Mouse (Mus musculus): ENCODE results near the gene Iqcd. TPM values are rescaled to one million over a fixed set of nuclear protein-coding genes. Genes with fewer than 3 reads are reported as not detected.
A peak's percentile ranks its signal among the peaks of the same experiment; 100 is the strongest.

Gene Iqcd
- polyA plus RNA-seq (2012; rRNA removed), result 0.91 and 2.0 TPM in 2 replicates
- polyA plus RNA-seq (2014; fragmentation: Nextera tagmentation; extraction: Ambion mirVana), result 1.0 and 1.4 TPM in 2 replicates

GRCm38 (mm10) chr5:120588569-120589094 is at the start of gene Iqcd, which contains the start of gene Tpcn1:
Iqcd (plus strand) TSS chr5:120589016.
Tpcn1 (minus strand) TSS chr5:120588673.
- Histone ChIP-seq H3K4me2 (ENCODE audit: low read depth) (peak within 1 kb of the TSS; percentile 95), H3K36me3 (replicated peaks; ENCODE audit: control insufficient read depth, insufficient read depth, low read depth) (peaks cover 16% of the 10 kb centered on the region), H3K9ac (replicated peaks) (peak within 1 kb of the TSS; percentile 96), H3K4me1 (replicated peaks; ENCODE audit: control insufficient read depth in 2 of 2, insufficient read depth in 2 of 2, low read length in 1 of 2) (peaks cover 19 to 32% of the 10 kb centered on the region in 2 experiments), H3K9me3 (ENCODE audit: control insufficient read depth, low read length) (peaks cover 3% of the 10 kb centered on the region), H3K27ac (peak within 1 kb of the TSS; percentile 97), H3K4me3 (ENCODE audit: insufficient read depth in 1 of 2, low read depth in 2 of 2, low read length in 2 of 2) (peak within 1 kb of the TSS; percentile 84 to 90), H3K27me3 (ENCODE audit: control insufficient read depth, insufficient read depth, low read length) (no peaks in the 10 kb centered on the region)
- under 1% methylated on average over 35 of the region's 35 CpGs for WGBS (ENCODE audit: insufficient replicate concordance)
- peak; percentile 35 for TF ChIP-seq CTCF (IDR thresholded peaks at IDR 0.05; ENCODE audit: low read depth)
- peak; percentile 50; the same call in 1 of the 2 replicates for TF ChIP-seq EP300 (IDR thresholded peaks at IDR 0.05; ENCODE audit: low read depth)
- ATAC-seq (ENCODE audit: insufficient read depth), result peak; percentile 91
- peak; percentile 98 to 99 (median 99) for DNase-seq (ENCODE audit: low read depth in 3 of 3, low spot score in 3 of 3)

- 79% methylated on average over 11 of the region's 11 CpGs for WGBS (ENCODE audit: insufficient replicate concordance)
- H3K27me3 ChIP-seq (ENCODE audit: control insufficient read depth, insufficient read depth, low read length), result no peaks in the 10 kb centered on the region
- H3K4me3 ChIP-seq (ENCODE audit: insufficient read depth in 1 of 2, low read depth in 2 of 2, low read length in 2 of 2), result no peak overlapping the region
- H3K36me3 ChIP-seq (replicated peaks; ENCODE audit: control insufficient read depth, insufficient read depth, low read depth), result peaks cover 27% of the 10 kb centered on the region
- H3K9ac ChIP-seq (replicated peaks), result no peak overlapping the region
- TF ChIP-seq EP300 (IDR thresholded peaks at IDR 0.05; ENCODE audit: low read depth), result no peak
- no peak for TF ChIP-seq CTCF (IDR thresholded peaks at IDR 0.05; ENCODE audit: low read depth)
- no peak overlapping the region for H3K4me2 ChIP-seq (ENCODE audit: low read depth)
- H3K27ac ChIP-seq, result no peak overlapping the region
- DNase-seq (ENCODE audit: low read depth in 3 of 3, low spot score in 3 of 3), result no peak
- H3K9me3 ChIP-seq (ENCODE audit: control insufficient read depth, low read length), result no peaks in the 10 kb centered on the region
- no peaks in the 10 kb centered on the region for H3K4me1 ChIP-seq (replicated peaks; ENCODE audit: control insufficient read depth in 2 of 2, insufficient read depth in 2 of 2, low read length in 1 of 2)
- no peak for ATAC-seq (ENCODE audit: insufficient read depth)
These were observed 40.5 kb upstream of the Iqcd start for GRCm38 (mm10) chr5:120548236-120548850.

- no peak overlapping the region for H3K9ac ChIP-seq (replicated peaks)
- ATAC-seq (ENCODE audit: insufficient read depth) (no peak), DNase-seq (ENCODE audit: low read depth in 3 of 3, low spot score in 3 of 3) (no peak)
- WGBS (ENCODE audit: insufficient replicate concordance), result 76% methylated on average over 5 of the region's 5 CpGs
- H3K27me3 ChIP-seq (ENCODE audit: control insufficient read depth, insufficient read depth, low read length), result no peaks in the 10 kb centered on the region
- peaks cover 33% of the 10 kb centered on the region for H3K36me3 ChIP-seq (replicated peaks; ENCODE audit: control insufficient read depth, insufficient read depth, low read depth)
- H3K4me1 ChIP-seq (replicated peaks; ENCODE audit: control insufficient read depth in 2 of 2, insufficient read depth in 2 of 2, low read length in 1 of 2), result no peaks in the 10 kb centered on the region
- H3K9me3 ChIP-seq (ENCODE audit: control insufficient read depth, low read length), result no peaks in the 10 kb centered on the region
- no peak overlapping the region for H3K4me3 ChIP-seq (ENCODE audit: insufficient read depth in 1 of 2, low read depth in 2 of 2, low read length in 2 of 2)
- no peak overlapping the region for H3K27ac ChIP-seq
- no peak overlapping the region for H3K4me2 ChIP-seq (ENCODE audit: low read depth)
- TF ChIP-seq CTCF (IDR thresholded peaks at IDR 0.05; ENCODE audit: low read depth) (no peak), EP300 (IDR thresholded peaks at IDR 0.05; ENCODE audit: low read depth) (no peak)
These were observed 38.7 kb upstream of the Iqcd start for GRCm38 (mm10) chr5:120550137-120550536.

- TF ChIP-seq EP300 (IDR thresholded peaks at IDR 0.05; ENCODE audit: low read depth), result no peak
- no peak for TF ChIP-seq CTCF (IDR thresholded peaks at IDR 0.05; ENCODE audit: low read depth)
- H3K27me3 ChIP-seq (ENCODE audit: control insufficient read depth, insufficient read depth, low read length), result no peaks in the 10 kb centered on the region
- H3K4me1 ChIP-seq (replicated peaks; ENCODE audit: control insufficient read depth in 2 of 2, insufficient read depth in 2 of 2, low read length in 1 of 2), result no peaks in the 10 kb centered on the region
- no peak overlapping the region for H3K4me2 ChIP-seq (ENCODE audit: low read depth)
- WGBS (ENCODE audit: insufficient replicate concordance), result 92% methylated on average over 5 of the region's 5 CpGs
- H3K36me3 ChIP-seq (replicated peaks; ENCODE audit: control insufficient read depth, insufficient read depth, low read depth), result peaks cover 36% of the 10 kb centered on the region
- no peak overlapping the region for H3K4me3 ChIP-seq (ENCODE audit: insufficient read depth in 1 of 2, low read depth in 2 of 2, low read length in 2 of 2)
- no peak overlapping the region for H3K9ac ChIP-seq (replicated peaks)
- no peak for ATAC-seq (ENCODE audit: insufficient read depth)
- no peaks in the 10 kb centered on the region for H3K9me3 ChIP-seq (ENCODE audit: control insufficient read depth, low read length)
- DNase-seq (ENCODE audit: low read depth in 3 of 3, low spot score in 3 of 3), result no peak
- H3K27ac ChIP-seq, result no peak overlapping the region
These were observed 38.1 kb upstream of the Iqcd start for GRCm38 (mm10) chr5:120550673-120551072.

GRCm38 (mm10) chr5:120555871-120556270 is 32.9 kb upstream of the Iqcd start:
- WGBS (ENCODE audit: insufficient replicate concordance), result 91% methylated on average over 24 of the region's 24 CpGs
- Histone ChIP-seq H3K4me1 (replicated peaks; ENCODE audit: control insufficient read depth in 2 of 2, insufficient read depth in 2 of 2, low read length in 1 of 2) (peaks cover 3 to 7% of the 10 kb centered on the region in 2 experiments; a peak in 3 of 4 replicates), H3K9ac (replicated peaks) (no peak overlapping the region), H3K27ac (no peak overlapping the region), H3K9me3 (ENCODE audit: control insufficient read depth, low read length) (no peaks in the 10 kb centered on the region), H3K27me3 (ENCODE audit: control insufficient read depth, insufficient read depth, low read length) (no peaks in the 10 kb centered on the region), H3K4me3 (ENCODE audit: insufficient read depth in 1 of 2, low read depth in 2 of 2, low read length in 2 of 2) (no peak overlapping the region), H3K36me3 (replicated peaks; ENCODE audit: control insufficient read depth, insufficient read depth, low read depth) (peaks cover 47% of the 10 kb centered on the region), H3K4me2 (ENCODE audit: low read depth) (no peak overlapping the region)
- no peak for TF ChIP-seq CTCF (IDR thresholded peaks at IDR 0.05; ENCODE audit: low read depth)
- no peak for TF ChIP-seq EP300 (IDR thresholded peaks at IDR 0.05; ENCODE audit: low read depth)
- ATAC-seq (ENCODE audit: insufficient read depth) (no peak), DNase-seq (ENCODE audit: low read depth in 3 of 3, low spot score in 3 of 3) (no peak)

All from liver, embryonic 14.5 days (tissue).